Mouse (Mus musculus): ENCODE measurements around the gene Chrd. TPM values are rescaled to one million over a fixed set of nuclear protein-coding genes. Genes with fewer than 3 reads are reported as not detected.

Gene Chrd
- total RNA-seq, 1 experiment = 3.7 TPM

DNA sequence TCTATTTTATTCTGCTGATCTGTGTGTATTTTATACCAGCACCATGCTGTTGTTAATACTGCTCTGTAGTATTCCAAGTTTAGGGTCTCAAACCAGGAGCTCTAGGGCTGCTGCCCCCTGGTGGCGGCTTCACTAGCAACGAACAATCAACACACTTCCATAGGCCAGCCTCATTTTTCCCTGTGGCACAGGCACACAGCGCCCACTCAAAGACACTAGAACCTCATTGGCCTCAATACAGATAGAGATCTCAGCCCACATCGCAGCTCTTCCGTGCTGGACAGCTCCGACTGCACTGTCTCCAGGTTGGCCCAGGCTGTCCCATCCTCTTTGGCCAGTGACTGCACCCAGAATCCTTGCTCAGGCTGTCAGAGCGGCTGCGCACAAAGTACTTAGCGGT, 32.3 kb downstream of the Chrd start:
- Histone ChIP-seq H3K4me1 (ENCODE audit: control insufficient read depth in 2 of 2, insufficient read depth in 2 of 2, low read length in 2 of 2, poor library complexity in 1 of 2) (peaks cover 0 to 5% of the 10 kb centered on the region in 2 experiments; a peak in 1 of 4 replicates), H3K27ac (ENCODE audit: insufficient read depth, low read depth, low read length, poor library complexity, severe bottlenecking) (no peak overlapping the region; the same call in 1 of the 2 replicates), H3K36me3 (ENCODE audit: control insufficient read depth, insufficient read depth, low read length, poor library complexity, severe bottlenecking) (no peaks in the 10 kb centered on the region), H3K9me3 (ENCODE audit: control insufficient read depth, insufficient read depth, low read depth, low read length) (no peaks in the 10 kb centered on the region), H3K4me3 (ENCODE audit: insufficient read depth in 1 of 2, low read depth in 1 of 2, low read length in 2 of 2, poor library complexity in 1 of 2, severe bottlenecking in 1 of 2) (peak overlapping the region in 1 of 2 experiments; percentile 8; a peak in 1 of 4 replicates), H3K9ac (ENCODE audit: insufficient read depth, low read depth, low read length, poor library complexity, severe bottlenecking) (no peak overlapping the region)
- DNase-seq (ENCODE audit: low read depth, low spot score) = peak; percentile 87
- TF ChIP-seq HCFC1 (IDR thresholded peaks at IDR 0.05; ENCODE audit: borderline replicate concordance, insufficient read depth, low read length) (no peak), ZC3H11A (IDR thresholded peaks at IDR 0.05; ENCODE audit: borderline replicate concordance, low read depth, low read length) (peak; percentile 47; the same call in 1 of the 2 replicates)
- in situ Hi-C loops (cut with MboI; ENCODE audit: low sequenced_read_pairs in 2 of 2, unreplicated experiment in 2 of 2) = loop anchor here in 1 of 2 experiments (25.0 kb wide), 1 partner anchor 422 kb away; no protein-coding TSS in a partner anchor

DNA sequence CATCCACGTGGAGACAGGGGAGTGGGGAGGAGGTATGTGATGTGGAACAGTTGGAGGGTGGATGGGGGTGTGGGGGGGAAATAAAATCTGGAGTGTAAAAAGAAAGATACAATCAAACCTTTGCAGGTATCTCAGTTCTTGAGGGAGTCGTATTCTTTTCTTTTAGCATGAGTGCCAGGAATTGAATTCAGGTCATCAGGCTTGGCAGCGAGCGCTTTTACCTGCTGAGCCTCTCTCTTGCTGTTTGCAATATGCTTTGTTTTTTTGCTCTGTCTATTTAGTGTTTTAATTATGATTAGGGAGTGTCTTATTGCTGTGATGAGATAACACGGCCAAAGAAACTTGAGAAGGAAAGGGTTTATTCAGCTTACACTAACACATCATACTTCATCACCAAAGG, 42.1 kb downstream of the Chrd start:
- Histone ChIP-seq H3K9ac (ENCODE audit: insufficient read depth, low read depth, low read length, poor library complexity, severe bottlenecking) (no peak overlapping the region), H3K4me3 (ENCODE audit: insufficient read depth in 1 of 2, low read depth in 1 of 2, low read length in 2 of 2, poor library complexity in 1 of 2, severe bottlenecking in 1 of 2) (no peak overlapping the region), H3K27ac (ENCODE audit: insufficient read depth, low read depth, low read length, poor library complexity, severe bottlenecking) (no peak overlapping the region), H3K4me1 (ENCODE audit: control insufficient read depth in 2 of 2, insufficient read depth in 2 of 2, low read length in 2 of 2, poor library complexity in 1 of 2) (0 out of 4 replicates have a peak, but pooled peaks cover 0 to 2% of the 10 kb centered on the region in 2 experiments), H3K36me3 (ENCODE audit: control insufficient read depth, insufficient read depth, low read length, poor library complexity, severe bottlenecking) (no peaks in the 10 kb centered on the region), H3K9me3 (ENCODE audit: control insufficient read depth, insufficient read depth, low read depth, low read length) (no peaks in the 10 kb centered on the region)
- in situ Hi-C loops (cut with MboI; ENCODE audit: low sequenced_read_pairs in 2 of 2, unreplicated experiment in 2 of 2) = loop anchor here in 1 of 2 experiments (25.0 kb wide), 1 partner anchor 412 kb away; no protein-coding TSS in a partner anchor
- no peak for DNase-seq (ENCODE audit: low read depth, low spot score)
- no peak for TF ChIP-seq CHD2 (IDR thresholded peaks at IDR 0.05; ENCODE audit: low read depth, low read length)
- TF ChIP-seq MAFK (IDR thresholded peaks at IDR 0.05; ENCODE audit: insufficient read depth, low read depth, low read length) = no peak
- TF ChIP-seq ZC3H11A (IDR thresholded peaks at IDR 0.05; ENCODE audit: borderline replicate concordance, low read depth, low read length) = no peak
- TF ChIP-seq ZNF384 (IDR thresholded peaks at IDR 0.05; ENCODE audit: low read depth, low read length) = no peak
- TF ChIP-seq HCFC1 (IDR thresholded peaks at IDR 0.05; ENCODE audit: borderline replicate concordance, insufficient read depth, low read length) = no peak

DNA sequence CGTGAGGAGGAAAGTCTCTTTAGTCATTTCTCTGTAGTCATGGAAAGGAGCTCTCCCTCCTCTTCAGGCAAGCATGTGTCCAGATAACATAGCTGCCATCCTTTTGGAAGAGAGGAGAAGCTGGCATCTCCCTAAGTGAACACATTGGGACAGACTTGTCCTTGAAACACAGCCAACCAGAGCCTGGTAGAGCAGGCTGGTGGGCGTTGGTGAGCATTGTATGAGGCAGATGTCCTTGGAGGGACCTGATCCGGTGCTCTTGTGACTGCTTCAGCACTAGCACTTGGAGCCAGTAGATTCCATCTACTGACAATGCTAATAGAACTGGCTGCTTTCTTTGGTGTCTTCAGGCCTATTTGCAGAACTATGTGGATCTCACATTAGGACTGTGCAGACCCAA, 46.9 kb downstream of the Chrd start:
- in situ Hi-C loops (cut with MboI; ENCODE audit: low sequenced_read_pairs in 2 of 2, unreplicated experiment in 2 of 2) = loop anchor here in 1 of 2 experiments (25.0 kb wide), 1 partner anchor 407 kb away; no protein-coding TSS in a partner anchor
- no peak overlapping the region for H3K27ac ChIP-seq (ENCODE audit: insufficient read depth, low read depth, low read length, poor library complexity, severe bottlenecking)
- no peak overlapping the region for H3K4me3 ChIP-seq (ENCODE audit: insufficient read depth in 1 of 2, low read depth in 1 of 2, low read length in 2 of 2, poor library complexity in 1 of 2, severe bottlenecking in 1 of 2)
- no peaks in the 10 kb centered on the region for H3K4me1 ChIP-seq (ENCODE audit: control insufficient read depth in 2 of 2, insufficient read depth in 2 of 2, low read length in 2 of 2, poor library complexity in 1 of 2)
- no peaks in the 10 kb centered on the region for H3K36me3 ChIP-seq (ENCODE audit: control insufficient read depth, insufficient read depth, low read length, poor library complexity, severe bottlenecking)
- TF ChIP-seq ZNF384 (IDR thresholded peaks at IDR 0.05; ENCODE audit: low read depth, low read length) (no peak), ZC3H11A (IDR thresholded peaks at IDR 0.05; ENCODE audit: borderline replicate concordance, low read depth, low read length) (no peak), HCFC1 (IDR thresholded peaks at IDR 0.05; ENCODE audit: borderline replicate concordance, insufficient read depth, low read length) (no peak), MAFK (IDR thresholded peaks at IDR 0.05; ENCODE audit: insufficient read depth, low read depth, low read length) (no peak), CHD2 (IDR thresholded peaks at IDR 0.05; ENCODE audit: low read depth, low read length) (no peak)
- DNase-seq (ENCODE audit: low read depth, low spot score) = no peak
- no peaks in the 10 kb centered on the region for H3K9me3 ChIP-seq (ENCODE audit: control insufficient read depth, insufficient read depth, low read depth, low read length)
- no peak overlapping the region for H3K9ac ChIP-seq (ENCODE audit: insufficient read depth, low read depth, low read length, poor library complexity, severe bottlenecking)

DNA sequence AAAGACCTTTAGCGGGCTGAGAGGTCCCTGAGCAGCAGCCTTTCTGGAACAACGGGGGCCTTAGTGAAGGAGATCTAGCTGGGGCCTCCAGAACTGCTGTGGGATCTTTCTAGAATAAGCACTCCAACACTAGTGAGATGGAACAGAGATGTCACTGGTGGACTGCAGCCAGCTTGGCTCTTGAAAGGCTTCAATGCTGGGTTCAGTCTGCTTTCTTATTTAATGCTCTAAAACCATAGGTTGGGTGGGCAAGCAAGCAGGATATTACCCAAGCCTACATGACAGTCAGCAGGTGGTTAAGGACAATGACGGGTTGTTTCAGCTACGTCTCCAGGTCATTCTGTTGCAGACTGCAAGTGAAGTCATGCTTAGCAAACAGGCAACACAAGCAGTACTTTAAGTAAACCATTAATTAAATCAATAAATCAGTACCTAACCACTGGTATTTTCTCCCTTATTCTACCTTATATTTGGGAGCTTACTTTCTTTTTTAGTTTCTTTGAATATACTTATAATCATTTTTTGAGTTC, 48.2 kb downstream of the Chrd start:
- no peaks in the 10 kb centered on the region for H3K4me1 ChIP-seq (ENCODE audit: control insufficient read depth in 2 of 2, insufficient read depth in 2 of 2, low read length in 2 of 2, poor library complexity in 1 of 2)
- H3K9me3 ChIP-seq (ENCODE audit: control insufficient read depth, insufficient read depth, low read depth, low read length) = no peaks in the 10 kb centered on the region
- H3K36me3 ChIP-seq (ENCODE audit: control insufficient read depth, insufficient read depth, low read length, poor library complexity, severe bottlenecking) = no peaks in the 10 kb centered on the region
- TF ChIP-seq MAFK (IDR thresholded peaks at IDR 0.05; ENCODE audit: insufficient read depth, low read depth, low read length) (no peak), ZNF384 (IDR thresholded peaks at IDR 0.05; ENCODE audit: low read depth, low read length) (no peak)
- in situ Hi-C loops (cut with MboI; ENCODE audit: low sequenced_read_pairs in 2 of 2, unreplicated experiment in 2 of 2) = loop anchor here in 1 of 2 experiments (25.0 kb wide), 1 partner anchor 406 kb away; no protein-coding TSS in a partner anchor
- no peak overlapping the region for H3K9ac ChIP-seq (ENCODE audit: insufficient read depth, low read depth, low read length, poor library complexity, severe bottlenecking)
- no peak overlapping the region for H3K27ac ChIP-seq (ENCODE audit: insufficient read depth, low read depth, low read length, poor library complexity, severe bottlenecking)
- no peak overlapping the region for H3K4me3 ChIP-seq (ENCODE audit: insufficient read depth in 1 of 2, low read depth in 1 of 2, low read length in 2 of 2, poor library complexity in 1 of 2, severe bottlenecking in 1 of 2)
- no peak for DNase-seq (ENCODE audit: low read depth, low spot score)

DNA sequence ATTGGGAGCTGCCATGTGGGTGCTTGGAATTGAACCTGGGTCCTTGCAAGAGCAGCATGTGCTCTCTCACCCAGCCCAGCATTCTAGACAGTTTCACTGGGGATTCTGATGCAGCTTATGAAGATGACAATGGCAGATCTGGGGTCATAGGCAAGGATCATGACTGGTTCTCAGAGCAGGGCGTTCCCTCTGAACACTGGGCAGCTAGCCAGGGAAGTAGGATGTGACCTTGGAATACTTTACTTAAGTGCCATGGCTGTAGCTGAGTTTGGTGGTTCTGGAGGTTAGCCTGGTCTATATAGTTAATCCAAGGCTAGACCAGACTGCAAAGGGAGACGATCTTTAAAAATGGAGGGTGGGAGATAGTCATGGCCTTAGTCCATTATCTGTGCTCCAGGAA, 51.0 kb downstream of the Chrd start:
- Histone ChIP-seq H3K9ac (ENCODE audit: insufficient read depth, low read depth, low read length, poor library complexity, severe bottlenecking) (no peak overlapping the region), H3K9me3 (ENCODE audit: control insufficient read depth, insufficient read depth, low read depth, low read length) (no peaks in the 10 kb centered on the region), H3K27ac (ENCODE audit: insufficient read depth, low read depth, low read length, poor library complexity, severe bottlenecking) (no peak overlapping the region), H3K4me3 (ENCODE audit: insufficient read depth in 1 of 2, low read depth in 1 of 2, low read length in 2 of 2, poor library complexity in 1 of 2, severe bottlenecking in 1 of 2) (no peak overlapping the region), H3K36me3 (ENCODE audit: control insufficient read depth, insufficient read depth, low read length, poor library complexity, severe bottlenecking) (no peaks in the 10 kb centered on the region), H3K4me1 (ENCODE audit: control insufficient read depth in 2 of 2, insufficient read depth in 2 of 2, low read length in 2 of 2, poor library complexity in 1 of 2) (no peaks in the 10 kb centered on the region)
- in situ Hi-C loops (cut with MboI; ENCODE audit: low sequenced_read_pairs in 2 of 2, unreplicated experiment in 2 of 2) = loop anchor here in 1 of 2 experiments (25.0 kb wide), 1 partner anchor 403 kb away; no protein-coding TSS in a partner anchor
- TF ChIP-seq ZC3H11A (IDR thresholded peaks at IDR 0.05; ENCODE audit: borderline replicate concordance, low read depth, low read length) (no peak), ZNF384 (IDR thresholded peaks at IDR 0.05; ENCODE audit: low read depth, low read length) (no peak), CHD2 (IDR thresholded peaks at IDR 0.05; ENCODE audit: low read depth, low read length) (no peak), MAFK (IDR thresholded peaks at IDR 0.05; ENCODE audit: insufficient read depth, low read depth, low read length) (no peak), HCFC1 (IDR thresholded peaks at IDR 0.05; ENCODE audit: borderline replicate concordance, insufficient read depth, low read length) (no peak)
- DNase-seq (ENCODE audit: low read depth, low spot score) = no peak

All from ES-E14 (cell line).